Mouse (Mus musculus): ENCODE data around the gene Focad. TPM values are rescaled to one million over a fixed set of nuclear protein-coding genes. Genes with fewer than 3 reads are reported as not detected.

Gene Focad
- polyA plus RNA-seq, 1 experiment: 42.1 TPM

DNA sequence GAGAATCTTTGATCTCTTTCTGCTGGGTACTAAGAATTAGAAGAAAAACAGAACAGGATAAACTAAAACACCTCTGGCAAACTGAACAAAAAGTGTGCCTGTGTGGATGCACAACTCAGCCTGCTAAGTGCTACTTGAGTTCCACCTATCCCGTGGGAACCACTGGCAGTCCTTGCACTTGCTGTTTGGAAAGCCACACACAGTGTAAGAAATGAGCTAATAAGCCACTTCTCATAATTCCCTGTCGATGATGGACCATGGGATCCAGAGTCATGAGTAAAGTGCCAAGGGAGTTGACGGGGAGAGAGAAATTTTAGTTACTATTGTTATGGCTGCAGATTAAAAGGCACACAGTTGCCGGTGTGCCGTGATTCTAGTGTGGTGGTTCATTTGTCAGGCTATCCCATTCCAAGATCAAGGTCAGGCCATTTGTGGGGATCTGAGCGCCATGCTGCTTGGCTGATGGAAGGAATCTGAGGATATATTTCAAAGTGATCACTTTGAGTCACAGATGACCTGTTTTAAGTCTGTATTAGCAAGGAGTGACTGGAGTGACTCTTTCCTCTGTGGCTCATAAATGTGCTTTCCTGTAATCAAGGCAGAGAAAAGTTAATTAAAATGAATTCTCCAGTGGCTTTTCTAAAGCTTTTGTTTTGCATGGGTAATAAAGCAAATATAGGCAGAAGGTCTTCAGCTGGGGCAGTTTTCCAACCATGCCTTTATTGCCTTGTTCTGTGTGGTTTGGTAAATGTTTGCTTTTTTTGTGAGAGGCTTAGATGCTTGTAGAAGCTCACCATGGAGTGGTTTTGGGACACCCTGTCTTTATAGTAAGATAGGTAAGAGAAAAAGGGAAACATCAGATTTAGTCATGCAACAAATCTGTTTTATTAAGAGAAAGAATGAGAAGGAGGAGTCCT lies 80.9 kb downstream of the Focad start:
- H3K4me3 ChIP-seq (ENCODE audit: insufficient read depth, low read length): no peak overlapping the region
- TF ChIP-seq CTCF (IDR thresholded peaks at IDR 0.05; ENCODE audit: extremely low read depth, insufficient read depth, low read length) (no peak), POLR2A (IDR thresholded peaks at IDR 0.05; ENCODE audit: extremely low read depth, insufficient read depth, low read length) (no peak)
- H3K27ac ChIP-seq (ENCODE audit: insufficient read depth, low read length): no peak overlapping the region
- H3K4me1 ChIP-seq (ENCODE audit: control insufficient read depth, insufficient read depth, low read length): no peaks in the 10 kb centered on the region

GRCm38 (mm10) chr4:88179296-88179695 lies 84.9 kb downstream of the Focad start:
- Histone ChIP-seq H3K27ac (ENCODE audit: insufficient read depth, low read length) (no peak overlapping the region), H3K4me1 (ENCODE audit: control insufficient read depth, insufficient read depth, low read length) (peaks cover 4% of the 10 kb centered on the region), H3K4me3 (ENCODE audit: insufficient read depth, low read length) (no peak overlapping the region)
- TF ChIP-seq POLR2A (IDR thresholded peaks at IDR 0.05; ENCODE audit: extremely low read depth, insufficient read depth, low read length): no peak
- TF ChIP-seq CTCF (IDR thresholded peaks at IDR 0.05; ENCODE audit: extremely low read depth, insufficient read depth, low read length): no peak

- Histone ChIP-seq H3K4me3 (ENCODE audit: insufficient read depth, low read length) (no peak overlapping the region), H3K27ac (ENCODE audit: insufficient read depth, low read length) (no peak overlapping the region), H3K4me1 (ENCODE audit: control insufficient read depth, insufficient read depth, low read length) (peaks cover 4% of the 10 kb centered on the region)
- TF ChIP-seq CTCF (IDR thresholded peaks at IDR 0.05; ENCODE audit: extremely low read depth, insufficient read depth, low read length) (no peak), POLR2A (IDR thresholded peaks at IDR 0.05; ENCODE audit: extremely low read depth, insufficient read depth, low read length) (no peak)
Observed at GRCm38 (mm10) chr4:88184293-88184692, 89.9 kb downstream of the Focad start.

GRCm38 (mm10) chr4:88185872-88186426 lies 91.5 kb downstream of the Focad start:
- no peak overlapping the region for H3K27ac ChIP-seq (ENCODE audit: insufficient read depth, low read length)
- no peak for TF ChIP-seq POLR2A (IDR thresholded peaks at IDR 0.05; ENCODE audit: extremely low read depth, insufficient read depth, low read length)
- no peak for TF ChIP-seq CTCF (IDR thresholded peaks at IDR 0.05; ENCODE audit: extremely low read depth, insufficient read depth, low read length)
- H3K4me1 ChIP-seq (ENCODE audit: control insufficient read depth, insufficient read depth, low read length): peaks cover 4% of the 10 kb centered on the region
- no peak overlapping the region for H3K4me3 ChIP-seq (ENCODE audit: insufficient read depth, low read length)

DNA sequence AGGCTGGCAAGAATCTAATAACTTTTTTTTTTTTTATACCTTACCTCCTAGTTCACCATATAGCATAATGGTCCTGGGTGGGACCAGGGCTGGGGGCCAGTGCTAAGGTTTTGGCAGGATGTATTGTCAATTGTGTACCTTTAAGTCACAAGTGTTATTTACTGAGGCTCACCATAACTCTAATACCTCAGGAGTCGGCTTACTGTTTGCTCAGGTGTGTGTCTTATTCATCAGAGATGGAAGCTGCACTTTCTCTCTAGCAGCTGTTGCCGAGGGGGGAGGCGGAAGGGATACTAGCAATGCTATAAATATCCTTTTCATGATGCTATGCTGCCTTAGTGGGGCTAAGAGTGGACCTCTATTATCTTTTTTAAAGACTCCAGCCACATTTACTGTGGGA lies 93.2 kb downstream of the Focad start:
- Histone ChIP-seq H3K27ac (ENCODE audit: insufficient read depth, low read length) (no peak overlapping the region), H3K4me3 (ENCODE audit: insufficient read depth, low read length) (no peak overlapping the region), H3K4me1 (ENCODE audit: control insufficient read depth, insufficient read depth, low read length) (peaks cover 4% of the 10 kb centered on the region)
- TF ChIP-seq CTCF (IDR thresholded peaks at IDR 0.05; ENCODE audit: extremely low read depth, insufficient read depth, low read length) (no peak), POLR2A (IDR thresholded peaks at IDR 0.05; ENCODE audit: extremely low read depth, insufficient read depth, low read length) (no peak)

DNA sequence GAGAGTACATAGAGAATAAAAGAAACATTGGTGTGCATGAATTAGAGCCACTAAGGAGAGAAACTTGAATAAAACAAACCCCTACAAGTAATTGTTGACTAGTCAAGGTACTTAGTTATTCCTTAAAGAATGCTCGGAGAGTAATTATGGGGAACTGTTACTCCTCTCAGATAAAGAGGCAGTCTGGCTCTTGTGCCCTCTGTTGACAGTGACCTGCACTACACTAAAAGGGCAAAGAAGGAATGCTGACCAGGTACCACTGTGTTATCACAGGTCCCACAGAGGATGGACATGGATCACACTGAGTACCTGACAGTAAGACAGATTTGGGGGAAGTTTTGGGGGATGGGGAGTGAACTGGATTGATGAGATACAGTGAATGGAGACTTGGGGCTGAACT lies 95.1 kb downstream of the Focad start:
- no peak for TF ChIP-seq POLR2A (IDR thresholded peaks at IDR 0.05; ENCODE audit: extremely low read depth, insufficient read depth, low read length)
- 0 out of 2 replicates have a peak, but pooled peaks have one; percentile 6 for TF ChIP-seq CTCF (IDR thresholded peaks at IDR 0.05; ENCODE audit: extremely low read depth, insufficient read depth, low read length)
- no peaks in the 10 kb centered on the region for H3K4me1 ChIP-seq (ENCODE audit: control insufficient read depth, insufficient read depth, low read length)
- H3K27ac ChIP-seq (ENCODE audit: insufficient read depth, low read length): no peak overlapping the region
- H3K4me3 ChIP-seq (ENCODE audit: insufficient read depth, low read length): no peak overlapping the region

- peaks cover 2% of the 10 kb centered on the region for H3K4me1 ChIP-seq (ENCODE audit: control insufficient read depth, insufficient read depth, low read length)
- H3K27ac ChIP-seq (ENCODE audit: insufficient read depth, low read length): no peak overlapping the region
- no peak overlapping the region for H3K4me3 ChIP-seq (ENCODE audit: insufficient read depth, low read length)
- no peak for TF ChIP-seq CTCF (IDR thresholded peaks at IDR 0.05; ENCODE audit: extremely low read depth, insufficient read depth, low read length)
- no peak for TF ChIP-seq POLR2A (IDR thresholded peaks at IDR 0.05; ENCODE audit: extremely low read depth, insufficient read depth, low read length)
Observed at GRCm38 (mm10) chr4:88194256-88194655, 99.8 kb downstream of the Focad start.

GRCm38 (mm10) chr4:88195898-88196495 lies 101.6 kb downstream of the Focad start:
- H3K27ac ChIP-seq (ENCODE audit: insufficient read depth, low read length): no peak overlapping the region
- TF ChIP-seq POLR2A (IDR thresholded peaks at IDR 0.05; ENCODE audit: extremely low read depth, insufficient read depth, low read length) (no peak), CTCF (IDR thresholded peaks at IDR 0.05; ENCODE audit: extremely low read depth, insufficient read depth, low read length) (no peak)
- H3K4me3 ChIP-seq (ENCODE audit: insufficient read depth, low read length): no peak overlapping the region
- H3K4me1 ChIP-seq (ENCODE audit: control insufficient read depth, insufficient read depth, low read length): peaks cover 2% of the 10 kb centered on the region

- H3K4me3 ChIP-seq (ENCODE audit: insufficient read depth, low read length): no peak overlapping the region
- peaks cover 2% of the 10 kb centered on the region for H3K4me1 ChIP-seq (ENCODE audit: control insufficient read depth, insufficient read depth, low read length)
- TF ChIP-seq CTCF (IDR thresholded peaks at IDR 0.05; ENCODE audit: extremely low read depth, insufficient read depth, low read length): no peak
- no peak for TF ChIP-seq POLR2A (IDR thresholded peaks at IDR 0.05; ENCODE audit: extremely low read depth, insufficient read depth, low read length)
- no peak overlapping the region for H3K27ac ChIP-seq (ENCODE audit: insufficient read depth, low read length)
Observed at GRCm38 (mm10) chr4:88196500-88196912, 102.1 kb downstream of the Focad start.
